Mouse (Mus musculus) ES-Bruce4 (cell line): ENCODE measurements around the gene Fam50b.

Experiments used
- CTCF ChIP-seq: IDR thresholded peaks from one replicate; pipeline ENCODE4 v1.8.1; 2011; ENCODE audit warnings: low read depth, low read length
- EP300 ChIP-seq: IDR thresholded peaks from 2 replicates; pipeline ENCODE4 v1.6.1; 2011; ENCODE audit warnings: low read depth, low read length; ENCODE audit not compliant: insufficient read depth
- POLR2A ChIP-seq: IDR thresholded peaks from one replicate; pipeline ENCODE4 v1.8.1; 2011; ENCODE audit warnings: low read length; ENCODE audit not compliant: insufficient read depth

DNA sequence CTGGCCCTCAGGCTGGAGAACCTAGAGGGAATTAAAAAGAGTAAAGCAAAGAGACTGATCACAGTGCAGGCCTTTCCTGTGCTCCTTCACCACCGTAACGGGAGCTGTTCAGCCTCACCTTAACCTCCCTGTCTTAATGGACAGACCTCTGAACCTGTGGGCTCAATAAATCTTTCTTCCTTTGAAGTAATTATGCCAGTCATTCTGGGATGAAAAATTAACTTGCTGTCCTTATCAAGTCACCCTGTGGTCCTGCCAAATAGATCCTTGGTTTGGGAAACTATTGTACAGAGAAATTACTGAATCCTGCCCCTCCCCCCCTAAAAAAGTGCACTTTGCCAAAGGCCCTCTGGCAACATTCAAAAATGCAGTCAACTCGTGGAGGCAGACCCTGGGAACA is 4.4 kb downstream of the Fam50b start:
- TF ChIP-seq EP300 (no peak), POLR2A (no peak), CTCF (no peak)
